ENCODE assay signal across 7 mouse cellular contexts in genomic region chr12:99011161-99011861, GRCm38 (mm10).
DNase-seq lines count a peak whose midpoint lies in the region; ATAC-seq and TF ChIP-seq lines count a peak whose summit lies in the region.

No protein-coding gene starts in this region.

- no peak overlapping the region for H3K27ac ChIP-seq in liver, embryonic 12.5 days
- H3K27ac ChIP-seq in liver, postnatal 0 days (ENCODE audit: low read depth) = no peak overlapping the region
- H3K27ac ChIP-seq in hindbrain, embryonic 16.5 days (ENCODE audit: low read depth, low read length) = peak overlapping the region; percentile 64
- H3K27ac ChIP-seq in stomach, embryonic 14.5 days (ENCODE audit: low read length) = no peak overlapping the region
- H3K27ac ChIP-seq in left cerebral cortex, adult 2 months = no peak overlapping the region

- no peak overlapping the region for H3K4me3 ChIP-seq in liver, embryonic 12.5 days
- H3K4me3 ChIP-seq in liver, postnatal 0 days (ENCODE audit: low read depth, low read length) = no peak overlapping the region
- no peak overlapping the region; the same call in 1 of the 2 replicates for H3K4me3 ChIP-seq in hindbrain, embryonic 16.5 days (ENCODE audit: low read length)
- no peak overlapping the region for H3K4me3 ChIP-seq in stomach, embryonic 14.5 days (ENCODE audit: low read depth, low read length)
- no peak overlapping the region for H3K4me3 ChIP-seq in left cerebral cortex, adult 2 months

- H3K4me1 ChIP-seq in liver, embryonic 12.5 days = no peaks in the 10 kb centered on the region
- no peaks in the 10 kb centered on the region for H3K4me1 ChIP-seq in liver, postnatal 0 days (ENCODE audit: insufficient read depth)
- peaks cover 16% of the 10 kb centered on the region for H3K4me1 ChIP-seq in hindbrain, embryonic 16.5 days (ENCODE audit: control insufficient read depth, insufficient read depth, low read depth, low read length)
- H3K4me1 ChIP-seq in stomach, embryonic 14.5 days (ENCODE audit: control insufficient read depth, insufficient read depth, low read length) = peaks cover 5% of the 10 kb centered on the region; the same call in 1 of the 2 replicates

- no peaks in the 10 kb centered on the region for H3K36me3 ChIP-seq in liver, embryonic 12.5 days
- no peaks in the 10 kb centered on the region for H3K36me3 ChIP-seq in liver, postnatal 0 days (replicated peaks; ENCODE audit: insufficient read depth, low read length)
- H3K36me3 ChIP-seq in hindbrain, embryonic 16.5 days (ENCODE audit: control insufficient read depth, insufficient read depth, low read length) = no peaks in the 10 kb centered on the region
- no peaks in the 10 kb centered on the region for H3K36me3 ChIP-seq in stomach, embryonic 14.5 days (ENCODE audit: control insufficient read depth, insufficient read depth, low read length)

- ATAC-seq in liver, embryonic 12.5 days = no peak
- ATAC-seq in liver, postnatal 0 days = no peak
- ATAC-seq in hindbrain, embryonic 16.5 days = peak; percentile 91
- no peak for ATAC-seq in stomach, embryonic 14.5 days (ENCODE audit: insufficient number of reproducible peaks, insufficient read depth, low FRiP score, low read depth)
- ATAC-seq in erythroblast, adult 5-6 weeks (replicated peaks; ENCODE audit: low FRiP score, poor library complexity, severe bottlenecking) = no peak

- no peak for TF ChIP-seq EP300 in liver, postnatal 0 days (IDR thresholded peaks at IDR 0.05; ENCODE audit: low read depth)

- WGBS in liver, embryonic 12.5 days (ENCODE audit: insufficient replicate concordance) = 27% methylated on average over 22 of the region's 22 CpGs
- WGBS in liver, postnatal 0 days (ENCODE audit: insufficient replicate concordance) = 35% methylated on average over 22 of the region's 22 CpGs
- 3% methylated on average over 22 of the region's 22 CpGs for WGBS in hindbrain, embryonic 16.5 days
- 13% methylated on average over 22 of the region's 22 CpGs for WGBS in stomach, embryonic 14.5 days

- intact Hi-C loops in left cerebral cortex, adult 2 months (cut with DNase I) = no loop called here

- H3K4me2 ChIP-seq in liver, embryonic 12.5 days = 0 out of 2 replicates have a peak overlapping the region, but pooled peaks have one; percentile 12
- no peak overlapping the region; the same call in 1 of the 2 replicates for H3K4me2 ChIP-seq in liver, postnatal 0 days (ENCODE audit: low read depth, low read length)
- H3K4me2 ChIP-seq in hindbrain, embryonic 16.5 days (ENCODE audit: low read length) = peak overlapping the region; percentile 48
- H3K4me2 ChIP-seq in stomach, embryonic 14.5 days (replicated peaks; ENCODE audit: low read depth, low read length) = peak overlapping the region; percentile 22; the same call in 1 of the 2 replicates

- H3K9me3 ChIP-seq in liver, embryonic 12.5 days (replicated peaks) = no peaks in the 10 kb centered on the region
- no peaks in the 10 kb centered on the region for H3K9me3 ChIP-seq in liver, postnatal 0 days (ENCODE audit: low read length)
- H3K9me3 ChIP-seq in hindbrain, embryonic 16.5 days (ENCODE audit: control insufficient read depth, low read length) = no peaks in the 10 kb centered on the region
- no peaks in the 10 kb centered on the region for H3K9me3 ChIP-seq in stomach, embryonic 14.5 days (ENCODE audit: control insufficient read depth, low read depth, low read length)

- no peak overlapping the region for H3K9ac ChIP-seq in liver, embryonic 12.5 days
- H3K9ac ChIP-seq in liver, postnatal 0 days (replicated peaks) = no peak overlapping the region
- H3K9ac ChIP-seq in hindbrain, embryonic 16.5 days (ENCODE audit: low read depth, low read length) = no peak overlapping the region
- H3K9ac ChIP-seq in stomach, embryonic 14.5 days (replicated peaks; ENCODE audit: low read depth, low read length) = no peak overlapping the region

- H3K27me3 ChIP-seq in liver, embryonic 12.5 days (replicated peaks) = peaks cover 2% of the 10 kb centered on the region; the same call in 1 of the 2 replicates
- H3K27me3 ChIP-seq in liver, postnatal 0 days (ENCODE audit: insufficient read depth, low read length) = no peaks in the 10 kb centered on the region
- H3K27me3 ChIP-seq in hindbrain, embryonic 16.5 days (replicated peaks; ENCODE audit: control insufficient read depth, insufficient read depth, low read length) = no peaks in the 10 kb centered on the region
- no peaks in the 10 kb centered on the region for H3K27me3 ChIP-seq in stomach, embryonic 14.5 days (ENCODE audit: control insufficient read depth, insufficient read depth, low read length)

- no peak for TF ChIP-seq CTCF in liver, postnatal 0 days (IDR thresholded peaks at IDR 0.05; ENCODE audit: low read depth)
- no peak for TF ChIP-seq CTCF in left cerebral cortex, adult 2 months (IDR thresholded peaks at IDR 0.05)

- DNase-seq in liver, postnatal 0 days = no peak
- DNase-seq in embryo, embryonic 9.5 days (ENCODE audit: extremely low spot score) = peak; percentile 74
- DNase-seq in left cerebral cortex, adult 2 months (ENCODE audit: extremely low spot score in 1 of 2, low spot score in 2 of 2) = no peak
